Mouse (Mus musculus): ENCODE measurements at regions not wholly inside any gene's neighbourhood (a gene's known extent, or its start where the extent isn't known, plus 50 kb on each side); places are given as distances from the start of the nearest gene placed in this dataset.

DNA sequence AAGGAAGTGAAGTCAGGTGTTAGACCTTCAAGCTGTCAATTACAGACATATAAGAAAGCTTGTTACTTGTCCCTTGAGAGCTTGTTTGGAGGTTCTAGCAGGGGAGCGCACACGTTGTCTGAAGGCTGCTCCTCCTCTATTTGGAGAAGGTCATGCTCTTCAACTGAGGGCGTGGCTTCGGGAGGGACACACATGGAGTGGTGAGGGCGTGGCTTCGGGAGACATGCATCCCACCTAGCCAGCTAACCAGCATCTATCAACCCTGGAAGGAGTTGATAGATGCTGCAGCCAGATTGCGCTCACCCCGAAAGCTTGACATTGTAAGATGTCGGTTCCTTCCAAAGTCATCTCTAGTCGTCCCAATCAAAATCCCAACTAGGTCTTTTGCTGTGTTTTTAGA, 94.9 kb upstream of the Mylip start:
- H3K4me2 ChIP-seq, result no peak overlapping the region
- no peak for ATAC-seq (ENCODE audit: borderline replicate concordance, extremely low read depth, low FRiP score, low TSS enrichment)

DNA sequence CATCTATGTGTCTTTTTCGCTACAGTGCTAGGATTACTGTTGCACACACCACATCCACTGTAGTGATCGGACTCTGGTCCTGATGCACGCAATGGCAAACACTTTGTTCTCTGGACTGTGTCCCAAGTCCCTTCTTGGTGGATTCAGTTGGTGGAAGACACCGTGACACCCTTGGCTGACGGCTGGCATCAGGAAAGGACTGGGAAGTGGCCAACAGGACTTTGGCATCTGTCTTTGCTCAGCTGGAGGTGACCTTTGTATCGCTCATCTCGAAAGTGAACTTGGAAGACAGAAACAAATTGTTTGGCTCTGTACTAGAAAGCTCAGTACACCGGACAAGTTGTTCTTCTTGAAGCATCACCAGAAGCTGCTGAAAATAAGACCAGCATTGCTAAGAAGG, 88.9 kb upstream of the Mylip start:
- H3K4me3 ChIP-seq, result no peak overlapping the region
- no peaks in the 10 kb centered on the region for H3K9me3 ChIP-seq
- H3K9ac ChIP-seq, result no peak overlapping the region
- no peaks in the 10 kb centered on the region for H3K36me3 ChIP-seq
- no peaks in the 10 kb centered on the region for H3K27me3 ChIP-seq
- ATAC-seq (ENCODE audit: borderline replicate concordance, extremely low read depth, low FRiP score, low TSS enrichment), result no peak
- WGBS, result 88% methylated on average over 8 of the region's 8 CpGs
- H3K27ac ChIP-seq, result no peak overlapping the region
- no peaks in the 10 kb centered on the region for H3K4me1 ChIP-seq
- no peak overlapping the region for H3K4me2 ChIP-seq

More for the DNA sequence above, 94.9 kb upstream of the Mylip start:
- Histone ChIP-seq H3K27ac (no peak overlapping the region), H3K27me3 (no peaks in the 10 kb centered on the region), H3K4me1 (no peaks in the 10 kb centered on the region), H3K36me3 (no peaks in the 10 kb centered on the region), H3K9me3 (no peaks in the 10 kb centered on the region), H3K9ac (no peak overlapping the region), H3K4me3 (no peak overlapping the region)
- WGBS, result 76% methylated on average over 10 of the region's 10 CpGs

DNA sequence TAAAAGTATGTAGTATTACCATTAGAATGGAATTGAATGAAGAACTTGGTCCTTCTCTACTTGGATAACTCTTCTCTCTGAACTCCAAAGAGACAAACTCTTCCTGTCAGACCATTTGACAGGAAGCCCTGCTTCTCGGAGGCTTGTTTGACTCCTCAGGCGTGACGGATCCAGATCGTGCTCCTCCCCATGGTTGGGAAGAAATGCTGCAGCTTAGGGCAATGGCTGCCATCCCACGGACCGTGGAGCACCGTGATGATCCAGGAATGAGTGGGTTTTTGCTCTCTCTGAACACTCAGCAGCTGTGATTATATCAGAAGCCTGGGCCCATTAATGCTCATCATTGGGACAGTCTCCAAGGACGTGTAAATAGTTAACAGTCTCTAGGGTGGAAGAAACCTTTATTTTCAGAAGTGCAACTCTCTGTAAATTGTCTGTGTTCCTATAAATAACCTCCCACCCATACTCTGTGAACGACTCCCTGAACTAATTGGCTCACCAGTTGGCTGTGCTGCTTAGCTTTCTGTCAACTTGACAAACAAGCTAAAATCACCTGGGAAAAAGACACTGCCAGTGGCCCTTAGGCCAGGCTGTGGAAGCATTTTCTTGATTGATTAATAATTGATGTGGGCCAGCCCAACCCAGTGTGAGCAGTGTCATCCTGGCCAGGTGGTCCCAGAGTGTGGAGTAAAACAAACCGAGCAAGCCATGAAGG, 88.2 kb upstream of the Mylip start:
- ATAC-seq (ENCODE audit: borderline replicate concordance, extremely low read depth, low FRiP score, low TSS enrichment), result no peak
- Histone ChIP-seq H3K27me3 (no peaks in the 10 kb centered on the region), H3K27ac (no peak overlapping the region), H3K4me1 (no peaks in the 10 kb centered on the region), H3K4me2 (no peak overlapping the region), H3K9me3 (no peaks in the 10 kb centered on the region), H3K36me3 (no peaks in the 10 kb centered on the region), H3K9ac (no peak overlapping the region), H3K4me3 (no peak overlapping the region)
- WGBS, result 81% methylated on average over 10 of the region's 10 CpGs

DNA sequence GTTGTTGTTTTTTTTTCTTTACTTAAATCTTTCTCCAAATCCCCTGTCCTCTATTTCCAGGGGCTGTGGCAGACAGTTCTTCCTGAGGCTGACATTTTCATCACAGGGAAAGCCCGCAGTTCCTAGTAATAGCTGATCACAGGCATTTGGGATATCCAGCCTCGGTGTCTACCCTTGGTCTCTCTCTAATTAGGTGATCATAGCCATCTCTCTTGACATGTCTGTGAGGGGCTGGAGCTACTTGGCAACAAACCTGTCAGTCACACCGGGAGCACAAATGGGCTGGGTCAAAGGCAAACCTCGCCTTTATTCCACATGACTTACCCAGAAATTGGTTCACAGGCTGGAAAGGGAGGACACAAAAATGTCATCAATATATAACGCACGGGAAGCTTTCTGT, 86.7 kb upstream of the Mylip start:
- no peaks in the 10 kb centered on the region for H3K27me3 ChIP-seq
- no peak overlapping the region for H3K9ac ChIP-seq
- no peaks in the 10 kb centered on the region for H3K36me3 ChIP-seq
- no peak overlapping the region for H3K27ac ChIP-seq
- no peaks in the 10 kb centered on the region for H3K9me3 ChIP-seq
- no peak for ATAC-seq (ENCODE audit: borderline replicate concordance, extremely low read depth, low FRiP score, low TSS enrichment)
- 66% methylated on average over 6 of the region's 6 CpGs for WGBS
- H3K4me2 ChIP-seq, result no peak overlapping the region
- H3K4me1 ChIP-seq, result no peaks in the 10 kb centered on the region
- no peak overlapping the region for H3K4me3 ChIP-seq

DNA sequence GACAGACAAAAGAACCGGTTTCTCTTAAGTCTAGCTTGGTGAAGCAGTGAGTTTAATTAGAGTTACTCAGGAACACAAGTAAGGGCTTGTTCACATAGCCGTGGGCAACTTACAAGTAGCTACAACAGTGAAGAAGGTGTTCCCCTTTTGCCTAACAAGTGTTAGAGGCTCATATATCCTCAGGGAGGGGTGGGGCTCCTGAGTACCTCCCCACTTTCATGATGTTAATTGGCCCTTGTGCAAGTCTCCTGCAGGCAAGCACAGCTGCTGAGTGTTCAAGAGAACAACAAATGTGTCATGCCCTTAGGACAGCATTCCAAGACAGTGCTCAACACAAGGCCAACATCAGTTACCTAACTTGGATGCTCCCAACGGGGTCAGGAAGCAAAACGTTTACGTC, 83.4 kb upstream of the Mylip start:
- Histone ChIP-seq H3K36me3 (no peaks in the 10 kb centered on the region), H3K9ac (no peak overlapping the region), H3K4me1 (no peaks in the 10 kb centered on the region), H3K27ac (no peak overlapping the region), H3K4me2 (no peak overlapping the region), H3K27me3 (no peaks in the 10 kb centered on the region), H3K9me3 (no peaks in the 10 kb centered on the region), H3K4me3 (no peak overlapping the region)
- 62% methylated on average over 5 of the region's 5 CpGs for WGBS
- ATAC-seq (ENCODE audit: borderline replicate concordance, extremely low read depth, low FRiP score, low TSS enrichment), result no peak

DNA sequence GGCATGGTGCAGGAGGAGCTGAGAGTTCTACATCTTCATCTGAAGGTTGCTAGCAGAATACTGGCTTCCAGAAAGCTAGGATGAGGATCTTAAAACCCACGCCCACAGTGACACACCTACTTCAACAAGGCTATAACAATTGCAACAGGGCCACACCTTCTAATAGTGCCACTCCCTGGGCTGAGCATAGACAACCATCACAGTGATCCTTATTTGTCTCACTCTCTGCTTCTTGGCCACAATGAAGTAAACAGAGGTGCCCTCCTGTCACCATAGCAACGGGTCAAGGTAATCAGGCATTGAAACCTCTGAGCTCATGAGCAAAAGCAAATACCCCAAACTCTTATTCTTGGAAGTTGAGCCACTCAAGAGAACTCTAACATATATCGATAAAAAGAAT, 82.3 kb upstream of the Mylip start:
- Histone ChIP-seq H3K4me1 (no peaks in the 10 kb centered on the region), H3K4me3 (no peak overlapping the region), H3K36me3 (no peaks in the 10 kb centered on the region), H3K9ac (no peak overlapping the region), H3K27me3 (no peaks in the 10 kb centered on the region), H3K9me3 (no peaks in the 10 kb centered on the region), H3K4me2 (no peak overlapping the region), H3K27ac (no peak overlapping the region)
- no peak for ATAC-seq (ENCODE audit: borderline replicate concordance, extremely low read depth, low FRiP score, low TSS enrichment)
- WGBS, result 86% methylated on average over 3 of the region's 3 CpGs

DNA sequence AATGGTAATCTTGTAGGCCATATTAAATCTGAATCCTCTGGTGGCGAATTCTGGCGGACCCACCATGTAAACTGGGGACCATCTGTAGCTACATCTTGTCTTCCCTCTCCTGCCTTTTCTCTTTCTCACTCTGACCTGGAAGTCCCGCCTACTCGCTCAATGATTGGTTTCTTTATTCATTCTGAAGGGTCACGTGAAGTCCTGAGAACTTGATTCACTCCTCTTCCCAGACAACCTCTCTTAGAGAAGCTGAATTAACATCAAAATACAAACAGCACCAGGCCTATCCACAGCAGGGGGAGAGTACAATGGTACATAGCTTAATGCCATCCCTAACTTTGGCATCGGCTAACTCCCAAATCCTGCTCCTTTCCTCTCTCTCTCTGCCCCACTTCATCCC, 69.9 kb upstream of the Mylip start:
- no peaks in the 10 kb centered on the region for H3K27me3 ChIP-seq
- WGBS, result 89% methylated on average over 6 of the region's 6 CpGs
- ATAC-seq (ENCODE audit: borderline replicate concordance, extremely low read depth, low FRiP score, low TSS enrichment), result no peak

DNA sequence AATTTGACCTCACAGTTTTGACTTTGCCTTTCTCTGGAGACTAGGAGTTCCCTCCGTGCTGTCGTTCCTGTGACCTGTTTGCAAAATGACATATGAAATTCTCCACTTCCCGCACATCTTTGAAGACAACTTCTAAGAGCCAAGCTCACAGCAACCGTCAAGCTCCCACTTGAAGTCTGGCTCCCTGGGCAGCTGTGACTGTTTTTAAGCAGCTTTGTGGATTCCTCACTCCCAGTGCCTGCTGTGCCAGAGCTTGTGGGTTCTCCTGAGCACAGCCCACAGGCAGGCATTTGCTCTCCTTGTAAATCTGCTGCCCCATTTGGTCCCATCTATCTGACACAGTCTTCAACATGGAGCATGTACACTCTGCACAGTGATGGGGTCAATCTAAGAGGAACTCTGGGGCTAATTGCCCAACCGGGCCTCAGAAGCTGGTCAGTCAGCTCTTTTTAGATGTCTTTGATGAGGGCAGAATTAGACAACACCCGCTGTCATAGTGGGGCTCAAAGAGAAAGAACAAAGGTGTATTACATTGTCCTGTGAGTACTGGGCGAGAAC, 63.7 kb upstream of the Mylip start:
- no peaks in the 10 kb centered on the region for H3K9me3 ChIP-seq
- no peaks in the 10 kb centered on the region for H3K36me3 ChIP-seq
- WGBS, result 66% methylated on average over 7 of the region's 7 CpGs
- no peak overlapping the region for H3K27ac ChIP-seq
- H3K9ac ChIP-seq, result no peak overlapping the region
- H3K4me3 ChIP-seq, result no peak overlapping the region
- H3K4me2 ChIP-seq, result no peak overlapping the region
- no peaks in the 10 kb centered on the region for H3K4me1 ChIP-seq
- H3K27me3 ChIP-seq, result no peaks in the 10 kb centered on the region
- ATAC-seq (ENCODE audit: borderline replicate concordance, extremely low read depth, low FRiP score, low TSS enrichment), result no peak

More for the DNA sequence above, 69.9 kb upstream of the Mylip start:
- H3K4me1 ChIP-seq, result no peaks in the 10 kb centered on the region
- no peak overlapping the region for H3K9ac ChIP-seq
- H3K9me3 ChIP-seq, result no peaks in the 10 kb centered on the region
- no peak overlapping the region for H3K4me2 ChIP-seq
- H3K27ac ChIP-seq, result no peak overlapping the region
- H3K36me3 ChIP-seq, result no peaks in the 10 kb centered on the region
- no peak overlapping the region for H3K4me3 ChIP-seq

DNA sequence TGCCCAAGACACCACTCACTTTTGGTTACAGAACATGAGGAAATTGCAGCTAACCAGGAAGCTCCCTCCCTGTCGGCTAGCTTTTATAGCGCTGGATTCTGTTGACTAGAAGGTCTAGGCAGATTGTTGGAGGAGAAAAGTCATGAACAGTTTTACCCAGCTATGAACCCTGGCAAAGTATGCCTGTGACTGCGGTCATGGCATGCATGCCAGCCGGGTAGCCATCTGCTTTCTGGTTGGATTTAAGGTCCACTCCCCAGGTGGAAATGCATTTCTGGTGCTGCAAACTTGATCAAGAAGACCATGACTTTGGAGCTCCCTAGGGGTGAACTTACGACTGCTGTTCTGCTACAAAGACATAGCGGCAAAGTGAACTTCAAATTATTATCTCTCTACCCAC, 62.8 kb upstream of the Mylip start:
- ATAC-seq (ENCODE audit: borderline replicate concordance, extremely low read depth, low FRiP score, low TSS enrichment), result no peak
- no peak overlapping the region for H3K9ac ChIP-seq
- no peak overlapping the region for H3K4me2 ChIP-seq
- no peaks in the 10 kb centered on the region for H3K36me3 ChIP-seq
- 89% methylated on average over 6 of the region's 6 CpGs for WGBS
- no peak overlapping the region for H3K4me3 ChIP-seq
- H3K9me3 ChIP-seq, result no peaks in the 10 kb centered on the region
- no peak overlapping the region for H3K27ac ChIP-seq
- H3K27me3 ChIP-seq, result no peaks in the 10 kb centered on the region
- H3K4me1 ChIP-seq, result no peaks in the 10 kb centered on the region

DNA sequence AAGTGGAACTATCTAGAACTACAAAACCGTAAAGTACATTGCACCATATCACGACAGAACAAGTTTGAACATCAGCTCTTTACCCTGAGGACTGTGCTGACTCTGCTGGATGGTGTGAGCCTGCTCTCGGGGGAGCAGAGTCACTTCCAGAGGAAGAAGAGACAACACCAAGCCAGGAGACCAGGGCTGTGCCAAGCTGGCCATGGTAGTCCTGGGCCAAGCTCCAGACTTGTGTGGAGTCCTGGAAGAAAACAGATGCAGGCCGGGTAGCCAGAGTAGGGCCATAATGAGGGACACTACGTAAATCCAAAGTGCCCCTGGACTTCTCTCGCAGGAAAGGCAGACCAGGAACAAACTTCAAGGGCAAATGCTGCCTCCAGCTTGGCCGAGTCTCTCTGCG, 59.0 kb upstream of the Mylip start:
- WGBS, result 48% methylated on average over 8 of the region's 8 CpGs
- no peaks in the 10 kb centered on the region for H3K36me3 ChIP-seq
- no peak for ATAC-seq (ENCODE audit: borderline replicate concordance, extremely low read depth, low FRiP score, low TSS enrichment)

DNA sequence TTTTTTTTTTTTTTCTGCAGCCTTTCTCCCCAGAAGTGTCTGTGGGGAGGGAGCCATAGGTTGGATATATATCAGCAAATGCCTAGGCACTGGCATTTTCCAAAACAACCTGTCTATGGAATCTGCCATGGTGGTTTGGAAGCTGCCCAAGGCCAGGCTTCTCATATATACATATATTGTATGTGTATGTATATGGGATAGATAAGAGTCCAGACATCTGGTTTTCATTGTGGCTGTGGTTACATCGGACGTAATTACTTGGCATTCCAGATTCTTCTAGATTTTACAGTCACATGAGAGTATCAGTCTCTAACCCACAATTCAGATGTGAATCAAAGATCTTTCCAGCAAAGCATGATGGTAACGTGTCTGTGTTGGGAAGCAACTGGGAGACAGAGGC, 57.5 kb upstream of the Mylip start:
- H3K36me3 ChIP-seq, result no peaks in the 10 kb centered on the region
- no peak overlapping the region for H3K9ac ChIP-seq
- H3K4me2 ChIP-seq, result no peak overlapping the region
- WGBS, result 63% methylated on average over 3 of the region's 3 CpGs
- no peak for ATAC-seq (ENCODE audit: borderline replicate concordance, extremely low read depth, low FRiP score, low TSS enrichment)
- H3K4me3 ChIP-seq, result no peak overlapping the region
- no peaks in the 10 kb centered on the region for H3K27me3 ChIP-seq
- no peaks in the 10 kb centered on the region for H3K9me3 ChIP-seq
- no peaks in the 10 kb centered on the region; the same call in 1 of the 2 replicates for H3K4me1 ChIP-seq
- no peak overlapping the region for H3K27ac ChIP-seq

More for the DNA sequence above, 59.0 kb upstream of the Mylip start:
- no peak overlapping the region for H3K27ac ChIP-seq
- H3K4me3 ChIP-seq, result no peak overlapping the region
- H3K9me3 ChIP-seq, result no peaks in the 10 kb centered on the region
- H3K4me1 ChIP-seq, result no peaks in the 10 kb centered on the region; the same call in 1 of the 2 replicates
- no peak overlapping the region for H3K4me2 ChIP-seq
- H3K9ac ChIP-seq, result no peak overlapping the region
- no peaks in the 10 kb centered on the region for H3K27me3 ChIP-seq

DNA sequence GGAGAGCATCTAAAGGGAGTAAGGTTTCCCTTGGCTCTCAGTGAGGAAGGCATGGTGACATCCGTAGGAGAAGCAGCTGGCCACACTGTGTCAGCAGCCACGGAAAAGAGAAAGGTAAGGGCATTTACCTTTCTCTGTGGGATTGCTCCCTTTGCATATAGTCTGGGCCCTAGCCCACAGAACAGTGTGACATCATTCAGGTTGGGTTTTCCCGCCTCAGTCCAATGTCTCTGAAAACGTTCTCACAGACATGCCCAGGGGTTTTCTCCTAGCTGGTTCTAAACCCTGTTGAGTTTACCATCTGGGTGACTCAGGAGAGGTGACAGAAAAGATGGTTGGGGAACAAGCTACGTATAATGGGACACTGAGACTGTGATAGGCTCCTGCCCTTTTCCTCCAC, 55.9 kb upstream of the Mylip start:
- Histone ChIP-seq H3K9ac (no peak overlapping the region), H3K36me3 (no peaks in the 10 kb centered on the region), H3K4me1 (no peaks in the 10 kb centered on the region; the same call in 1 of the 2 replicates), H3K27ac (no peak overlapping the region), H3K27me3 (no peaks in the 10 kb centered on the region), H3K4me2 (no peak overlapping the region), H3K4me3 (no peak overlapping the region), H3K9me3 (no peaks in the 10 kb centered on the region)
- ATAC-seq (ENCODE audit: borderline replicate concordance, extremely low read depth, low FRiP score, low TSS enrichment), result no peak
- WGBS, result 73% methylated on average over 5 of the region's 5 CpGs

Measured in lung, embryonic 15.5 days (tissue).